Mouse (Mus musculus) ES-Bruce4 (cell line): ENCODE results near the gene Pigp.

ENCODE experiments used
- CTCF ChIP-seq: IDR thresholded peaks from one replicate; pipeline ENCODE4 v1.8.1; 2011; ENCODE audit warnings: low read depth, low read length
- POLR2A ChIP-seq: IDR thresholded peaks from one replicate; pipeline ENCODE4 v1.8.1; 2011; ENCODE audit warnings: low read length; ENCODE audit not compliant: insufficient read depth

DNA sequence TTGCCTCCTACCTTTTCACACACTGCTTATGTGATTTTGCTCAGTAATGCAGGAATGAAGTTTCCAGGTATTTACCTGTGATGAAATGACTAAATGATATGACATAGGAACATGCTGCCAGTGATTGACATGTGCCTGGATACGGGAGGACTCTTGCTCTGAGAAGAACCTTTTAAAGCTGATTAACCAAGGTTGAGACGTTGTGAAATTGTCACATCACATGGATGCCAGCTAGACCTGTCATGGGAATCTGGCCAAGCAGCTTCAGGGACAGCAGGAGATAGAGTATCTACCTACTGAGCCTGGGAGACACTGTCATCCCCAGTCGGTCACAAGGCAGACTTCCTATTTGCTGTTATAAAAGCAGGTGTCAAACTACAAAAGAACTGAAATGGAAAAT, 23.4 kb upstream of the Pigp start:
- TF ChIP-seq CTCF: no peak
- no peak for TF ChIP-seq POLR2A
